15 mouse cellular contexts compared by ENCODE assay signal in the genomic region with DNA sequence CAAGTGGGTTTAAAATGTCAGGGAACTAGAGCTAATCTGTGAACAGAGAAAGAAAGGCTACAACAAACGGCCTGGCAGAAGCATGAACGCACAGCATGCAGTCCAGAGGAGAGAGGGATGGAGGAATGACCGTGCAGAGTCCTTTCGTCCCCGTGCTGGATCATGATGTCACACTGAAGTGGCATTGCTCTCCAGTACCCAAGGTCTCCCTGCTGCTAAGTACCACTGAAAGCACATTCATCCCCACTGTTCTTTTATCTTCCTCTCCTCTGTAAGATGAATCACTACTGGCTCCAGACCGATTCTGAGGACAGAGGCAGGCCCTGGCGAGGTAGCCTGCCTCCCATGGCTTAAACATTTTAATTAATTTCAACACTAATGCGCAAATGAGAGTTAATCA.
A peak's percentile ranks its signal among the peaks of the same experiment; 100 is the strongest.
DNase-seq lines count a peak whose midpoint lies in the region; ATAC-seq and TF ChIP-seq lines count a peak whose summit lies in the region.
"Had no signal": no experiment of that assay in that cellular context is flagged by ENCODE, and none has a peak within 500 bp of the region (broad histone marks: within the 10 kb centered on the region; RNA-seq: fewer than 3 reads in every experiment).

No protein-coding gene starts in this region.

- no peaks in the 10 kb centered on the region for H3K4me1 ChIP-seq in hindbrain, postnatal 0 days (ENCODE audit: insufficient read depth, low read length)
- no peaks in the 10 kb centered on the region; the same call in 1 of the 2 replicates for H3K4me1 ChIP-seq in hindbrain, embryonic 14.5 days (replicated peaks; ENCODE audit: control insufficient read depth, insufficient read depth, low read length)
- H3K4me1 ChIP-seq in forebrain, embryonic 13.5 days: peaks cover 10% of the 10 kb centered on the region
- H3K4me1 ChIP-seq: liver, embryonic 15.5 days had no signal

- no peaks in the 10 kb centered on the region for H3K27me3 ChIP-seq in hindbrain, postnatal 0 days (ENCODE audit: insufficient read depth, low read length)
- H3K27me3 ChIP-seq in hindbrain, embryonic 14.5 days (ENCODE audit: control insufficient read depth, insufficient read depth, low read length): 0 out of 2 replicates have a peak, but pooled peaks cover 8% of the 10 kb centered on the region
- peaks cover 20% of the 10 kb centered on the region for H3K27me3 ChIP-seq in forebrain, embryonic 13.5 days
- H3K27me3 ChIP-seq: liver, embryonic 15.5 days had no signal

- WGBS in hindbrain, postnatal 0 days: 9% methylated on average over 8 of the region's 8 CpGs
- 9% methylated on average over 8 of the region's 8 CpGs for WGBS in hindbrain, embryonic 14.5 days
- under 1% methylated on average over 8 of the region's 8 CpGs for WGBS in forebrain, embryonic 13.5 days

- H3K4me2 ChIP-seq in hindbrain, postnatal 0 days (ENCODE audit: low read depth, low read length): 0 out of 2 replicates have a peak overlapping the region, but pooled peaks have one; percentile 5
- H3K4me2 ChIP-seq in hindbrain, embryonic 14.5 days (replicated peaks): no peak overlapping the region
- peak overlapping the region; percentile 15; the same call in 1 of the 2 replicates for H3K4me2 ChIP-seq in forebrain, embryonic 13.5 days
- H3K4me2 ChIP-seq: heart, embryonic 11.5 days; liver, embryonic 15.5 days had no signal

- no peak overlapping the region for H3K9ac ChIP-seq in hindbrain, postnatal 0 days (replicated peaks; ENCODE audit: low read length)
- no peak overlapping the region for H3K9ac ChIP-seq in hindbrain, embryonic 14.5 days
- H3K9ac ChIP-seq in forebrain, embryonic 13.5 days: peak overlapping the region; percentile 26; the same call in 1 of the 2 replicates
- H3K9ac ChIP-seq: liver, embryonic 15.5 days had no signal

- 0 out of 2 replicates have a peak, but pooled peaks cover 2% of the 10 kb centered on the region for H3K9me3 ChIP-seq in hindbrain, postnatal 0 days (ENCODE audit: low read length)
- H3K9me3 ChIP-seq in hindbrain, embryonic 14.5 days (ENCODE audit: control insufficient read depth, low read length): 0 out of 2 replicates have a peak, but pooled peaks cover 7% of the 10 kb centered on the region
- H3K9me3 ChIP-seq in forebrain, embryonic 13.5 days (replicated peaks): 0 out of 2 replicates have a peak, but pooled peaks cover 4% of the 10 kb centered on the region
- H3K9me3 ChIP-seq: liver, embryonic 15.5 days had no signal

- no peak for TF ChIP-seq CTCF in hindbrain, postnatal 0 days (IDR thresholded peaks at IDR 0.05; ENCODE audit: low read depth)

- H3K36me3 ChIP-seq in hindbrain, postnatal 0 days (ENCODE audit: insufficient read depth, low read length): no peaks in the 10 kb centered on the region
- no peaks in the 10 kb centered on the region for H3K36me3 ChIP-seq in hindbrain, embryonic 14.5 days (replicated peaks; ENCODE audit: control insufficient read depth, insufficient read depth)
- H3K36me3 ChIP-seq in forebrain, embryonic 13.5 days (ENCODE audit: poor library complexity, severe bottlenecking): no peaks in the 10 kb centered on the region
- H3K36me3 ChIP-seq: liver, embryonic 15.5 days had no signal

- peak; percentile 10 for DNase-seq in adrenal gland, postnatal 10 days
- no peak for DNase-seq in adrenal gland, postnatal 25 days
- no peak for DNase-seq in hindbrain, postnatal 0 days (ENCODE audit: low spot score)
- DNase-seq in hindbrain, embryonic 14.5 days (ENCODE audit: low spot score): no peak
- peak; percentile 11 for DNase-seq in adrenal gland, postnatal 36 days
- DNase-seq in layer of hippocampus, postnatal 10 days (ENCODE audit: low spot score in 2 of 2): no peak
- DNase-seq: cerebellum, adult 18-20 months; kidney, adult 8-10 months; kidney, postnatal 36 days; thymus, postnatal 36 days had no signal

- no peak overlapping the region for H3K27ac ChIP-seq in hindbrain, postnatal 0 days
- no peak overlapping the region for H3K27ac ChIP-seq in hindbrain, embryonic 14.5 days
- no peak overlapping the region; the same call in 1 of the 2 replicates for H3K27ac ChIP-seq in forebrain, embryonic 13.5 days
- H3K27ac ChIP-seq: liver, embryonic 15.5 days had no signal

- no peak overlapping the region for H3K4me3 ChIP-seq in hindbrain, postnatal 0 days (ENCODE audit: low read length)
- no peak overlapping the region for H3K4me3 ChIP-seq in hindbrain, embryonic 14.5 days (replicated peaks; ENCODE audit: low read length)
- no peak overlapping the region for H3K4me3 ChIP-seq in forebrain, embryonic 13.5 days
- H3K4me3 ChIP-seq: liver, embryonic 15.5 days had no signal

- ATAC-seq in hindbrain, postnatal 0 days: peak; percentile 53; the same call in 1 of the 2 replicates
- no peak for ATAC-seq in hindbrain, embryonic 14.5 days (ENCODE audit: low FRiP score)
- peak; percentile 59; the same call in 1 of the 2 replicates for ATAC-seq in forebrain, embryonic 13.5 days
- ATAC-seq: inflammation-experienced regulatory T-cells, adult 6 months; lung, postnatal 0 days had no signal

Comparison
In these comparisons a context has a peak if more than half of its experiments do, and no peak if none do; other contexts are left out.
1. DNase-seq: peak in adrenal gland, postnatal 10 days (single experiment) and adrenal gland, postnatal 36 days (2 of 2); none in adrenal gland, postnatal 25 days (single experiment), hindbrain, postnatal 0 days (single experiment), hindbrain, embryonic 14.5 days (single experiment) and layer of hippocampus, postnatal 10 days (0 of 2).